Mouse (Mus musculus) frontal cortex, adult 2 months (tissue): ENCODE measurements around the gene Iqck. TPM values are rescaled to one million over a fixed set of nuclear protein-coding genes. Genes with fewer than 3 reads are reported as not detected.

Experiments used
- DNase-seq, 2 experiments: peaks; one replicate each; pipeline ENCODE4 v3.0.0; 2022; ENCODE audit warnings: low spot score in 1 of 2; ENCODE audit errors: extremely low spot score in 1 of 2
- polyA plus RNA-seq: library from polyadenylated mRNA; depleted of rRNA; stranded (reverse); fragments of >200 nt; gene quantifications from 2 replicates; pipeline ENCODE4 v1.2.3, GENCODE M21; 2012

Gene Iqck
- polyA plus RNA-seq, 1 experiment, result 9.1 TPM

DNA sequence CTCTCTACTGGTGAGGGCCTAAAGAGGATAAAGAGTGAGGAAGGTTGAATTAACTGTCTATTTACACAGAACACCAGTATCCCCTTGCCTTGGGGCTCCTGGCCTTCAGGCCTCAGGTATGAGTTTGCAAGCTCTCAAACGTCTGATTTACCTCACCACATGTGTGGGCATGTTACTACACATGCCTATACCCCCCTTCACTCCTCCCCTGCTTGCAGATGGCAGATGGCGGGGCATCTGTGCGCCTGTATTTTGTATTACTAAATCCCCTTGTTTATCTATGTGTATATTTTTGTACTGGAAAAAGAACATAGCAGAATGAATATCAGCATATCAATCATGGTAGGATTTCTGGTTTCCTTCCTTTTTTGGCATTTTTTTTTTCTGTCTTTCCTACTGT, 86.7 kb downstream of the Iqck start:
- DNase-seq, result peak in 1 of 2 experiments; percentile 36

DNA sequence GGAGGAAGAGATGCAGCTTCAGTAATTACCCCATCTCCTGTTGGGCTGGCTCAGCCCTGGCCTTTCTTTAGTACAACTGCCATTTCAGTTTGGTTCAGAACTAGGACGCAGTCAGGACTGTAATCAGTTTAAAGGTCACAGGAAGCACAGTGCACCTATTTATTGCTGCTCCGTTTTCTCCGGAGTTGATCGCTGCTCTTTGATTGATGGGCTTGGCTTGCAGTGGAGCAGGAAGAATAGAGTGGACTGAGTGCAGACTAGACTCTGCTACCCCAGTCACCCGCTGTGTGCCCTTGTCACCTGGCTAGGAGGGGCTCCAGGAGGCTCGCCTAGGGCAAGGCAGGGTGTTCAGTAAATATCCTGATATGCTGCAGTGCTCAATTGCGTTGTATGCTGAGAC, 87.6 kb downstream of the Iqck start:
- DNase-seq, result no peak

DNA sequence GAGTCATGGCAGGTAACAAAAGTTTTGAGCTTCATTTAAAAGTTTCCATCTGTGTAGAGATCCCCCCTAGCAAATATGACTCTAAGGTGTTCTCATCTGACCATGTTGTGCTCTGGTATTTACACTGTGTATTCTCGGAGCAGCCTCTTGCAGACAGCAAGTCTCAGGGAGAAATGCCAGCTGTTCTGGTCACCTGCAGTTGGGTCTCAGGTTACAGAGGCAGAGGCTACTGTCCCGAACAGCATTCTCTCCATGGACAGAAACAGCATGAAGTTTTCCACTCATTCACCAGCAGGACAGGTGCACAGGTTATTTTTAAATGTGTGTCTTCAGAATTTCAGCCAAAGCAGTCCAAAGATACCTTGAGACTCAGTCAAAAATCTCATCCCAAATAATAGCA, 89.3 kb downstream of the Iqck start:
- no peak for DNase-seq

DNA sequence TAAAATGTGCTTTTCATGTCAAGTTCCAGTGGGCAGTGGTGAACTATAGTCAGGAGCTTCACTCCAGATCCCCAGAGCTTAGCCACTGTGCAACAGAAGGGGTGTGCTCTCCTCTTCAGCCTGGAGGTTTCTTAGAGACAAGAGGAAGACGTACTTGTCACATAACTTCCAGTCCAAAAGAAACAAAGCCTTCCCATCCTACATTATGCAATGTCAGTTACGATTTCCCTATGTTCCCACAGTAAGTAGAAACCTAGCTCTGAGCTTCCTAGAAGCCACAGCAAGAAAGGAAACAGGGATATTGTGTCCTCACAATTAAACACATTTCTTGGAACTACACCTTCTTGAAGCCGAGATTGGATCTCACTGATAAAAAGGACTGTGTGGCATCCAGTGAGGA, 91.7 kb downstream of the Iqck start:
- no peak for DNase-seq

DNA sequence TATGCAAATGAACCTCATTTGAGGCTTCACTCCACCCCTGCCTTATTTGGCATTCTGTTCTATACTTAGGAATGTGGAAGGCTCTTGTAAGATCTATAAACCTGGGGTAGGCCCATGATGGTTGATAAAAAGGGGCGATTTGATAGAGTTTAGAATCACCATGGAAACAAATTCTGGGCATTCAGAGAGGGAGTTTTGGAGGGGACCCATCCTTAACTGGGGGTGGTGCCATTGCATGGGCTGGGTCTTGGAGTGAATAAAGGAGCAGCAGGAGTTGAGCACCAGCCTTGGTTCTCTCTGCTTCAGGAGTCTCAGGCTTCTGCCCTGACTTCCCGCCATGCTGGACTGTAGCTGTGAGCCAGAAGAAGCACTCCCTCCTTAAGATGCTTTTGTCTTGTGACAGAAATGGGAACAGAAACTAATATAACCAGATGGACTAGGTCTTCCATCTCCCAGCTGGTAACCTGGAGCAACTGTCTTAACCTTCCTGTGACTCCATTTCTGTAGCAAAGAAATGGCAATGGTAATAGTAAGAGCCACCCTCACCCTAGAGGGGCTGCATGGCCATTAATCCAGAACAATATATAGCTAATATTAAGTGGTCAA, 93.2 kb downstream of the Iqck start:
- DNase-seq, result no peak

DNA sequence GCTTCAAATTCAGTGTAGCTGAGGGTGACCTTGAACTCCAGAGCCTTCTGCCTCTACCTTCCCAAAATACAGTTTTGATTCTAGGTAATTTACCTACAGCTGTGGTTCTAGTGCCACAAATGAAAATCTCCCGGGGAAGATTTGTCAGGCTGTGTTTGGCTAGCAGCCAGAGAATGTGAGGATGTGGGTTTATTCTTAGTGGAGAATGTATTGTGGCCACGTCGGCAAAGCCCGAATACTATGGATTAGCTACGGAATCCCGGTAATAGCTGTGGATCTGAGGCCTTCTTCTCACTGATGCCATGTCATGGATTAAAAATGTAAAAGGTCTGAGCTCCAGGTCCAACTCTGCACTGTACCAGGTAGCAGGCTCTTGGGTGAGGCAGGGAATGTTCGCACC, 94.2 kb downstream of the Iqck start:
- no peak for DNase-seq

DNA sequence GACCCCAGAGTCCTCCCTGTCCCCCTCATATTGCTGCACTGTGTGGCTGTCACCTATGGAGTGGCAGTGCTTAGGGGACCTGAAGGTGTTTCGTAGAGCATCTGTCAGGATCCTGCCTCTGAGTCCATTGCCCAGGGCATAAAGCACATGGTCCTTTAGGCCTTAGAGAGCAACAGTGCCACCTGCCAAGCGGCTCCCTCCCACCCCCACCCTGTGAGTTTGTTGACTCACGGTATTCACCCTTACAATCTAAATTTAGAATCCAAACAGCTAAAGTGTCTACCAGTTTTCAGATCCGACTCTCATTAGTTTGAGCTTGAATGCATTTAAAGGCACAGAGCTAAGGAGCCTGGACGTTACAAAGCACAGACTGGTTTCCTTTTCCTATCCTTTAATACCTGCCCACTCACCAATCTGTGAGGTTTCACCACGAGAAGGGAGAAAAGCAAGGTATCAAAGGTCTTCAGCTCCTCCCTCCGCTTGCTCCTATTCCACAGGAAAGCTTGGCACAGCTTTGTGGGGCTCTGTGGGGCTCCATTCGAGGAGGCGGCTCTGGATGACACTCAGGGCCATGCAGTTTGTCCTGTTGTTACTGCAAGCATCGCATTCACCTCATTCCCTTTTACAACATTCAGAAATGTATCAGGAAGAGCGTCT, 98.2 kb downstream of the Iqck start:
- DNase-seq, result no peak

DNA sequence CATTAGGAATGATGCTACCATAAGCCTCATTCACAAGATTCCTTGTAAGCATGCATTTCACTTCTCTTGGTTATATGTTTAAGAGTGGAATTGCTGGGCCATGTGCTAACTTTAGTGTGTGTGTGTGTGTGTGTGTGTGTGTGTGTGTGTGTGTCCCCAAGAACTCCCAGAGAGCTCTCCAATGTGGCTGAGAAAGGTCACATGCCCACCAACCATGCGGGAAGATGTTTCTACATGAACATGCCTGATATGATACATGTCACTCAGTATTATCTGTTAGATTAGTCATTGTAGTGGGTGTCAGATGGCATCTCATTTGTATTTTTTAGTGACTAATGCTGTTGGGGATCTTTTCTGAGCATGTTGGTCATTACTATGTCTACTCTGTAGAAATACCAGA, 99.4 kb downstream of the Iqck start:
- no peak for DNase-seq

DNA sequence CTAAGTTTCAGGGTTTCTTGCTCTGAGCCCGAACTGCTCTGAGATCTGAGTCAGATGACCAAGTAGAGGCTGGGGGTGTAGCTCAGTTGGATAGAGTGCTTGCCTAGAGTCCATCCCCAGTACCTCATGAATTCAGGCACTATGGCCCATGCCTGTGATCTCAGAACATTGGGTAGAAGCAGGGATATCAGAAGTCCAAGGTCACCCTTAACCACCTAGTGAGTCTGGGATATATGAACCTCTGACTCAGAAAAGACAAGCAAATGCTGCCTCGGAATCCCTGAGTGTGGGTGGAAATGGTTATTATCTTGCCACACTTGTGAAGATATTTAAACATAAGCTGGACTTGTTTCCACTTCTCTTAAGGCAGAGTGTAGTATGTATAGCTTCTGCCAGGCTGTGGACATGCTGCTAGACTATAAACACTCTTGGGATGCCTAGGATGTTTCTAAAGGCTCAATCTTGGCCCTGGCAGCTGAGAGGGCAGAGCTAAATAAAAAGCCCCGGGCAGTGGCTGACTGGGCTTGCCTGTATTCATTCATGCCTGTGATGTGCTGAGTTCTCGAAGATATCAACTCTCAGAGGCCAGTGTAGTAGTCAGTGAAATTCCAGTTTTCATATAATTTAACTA, 101.2 kb downstream of the Iqck start:
- DNase-seq, result no peak

DNA sequence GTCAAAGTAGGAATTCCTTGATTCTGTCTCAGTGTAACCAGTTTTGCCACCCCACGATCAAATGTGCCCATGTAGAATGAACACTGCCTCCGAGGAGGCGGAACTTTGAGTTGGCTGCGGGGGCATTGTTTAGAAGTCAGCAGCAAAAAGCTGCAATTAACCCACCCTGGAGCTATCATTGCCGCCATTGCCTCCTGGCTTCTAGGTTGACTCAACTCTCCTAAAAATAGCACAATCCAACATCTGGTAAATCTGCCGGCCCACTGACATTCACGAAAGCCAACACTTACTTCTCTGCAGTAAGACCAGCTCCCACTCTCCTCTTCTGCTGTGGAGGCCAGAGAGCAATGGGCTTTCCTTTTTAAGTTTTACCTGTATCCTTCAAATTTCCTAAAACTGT, 103.7 kb downstream of the Iqck start:
- DNase-seq, result no peak

DNA sequence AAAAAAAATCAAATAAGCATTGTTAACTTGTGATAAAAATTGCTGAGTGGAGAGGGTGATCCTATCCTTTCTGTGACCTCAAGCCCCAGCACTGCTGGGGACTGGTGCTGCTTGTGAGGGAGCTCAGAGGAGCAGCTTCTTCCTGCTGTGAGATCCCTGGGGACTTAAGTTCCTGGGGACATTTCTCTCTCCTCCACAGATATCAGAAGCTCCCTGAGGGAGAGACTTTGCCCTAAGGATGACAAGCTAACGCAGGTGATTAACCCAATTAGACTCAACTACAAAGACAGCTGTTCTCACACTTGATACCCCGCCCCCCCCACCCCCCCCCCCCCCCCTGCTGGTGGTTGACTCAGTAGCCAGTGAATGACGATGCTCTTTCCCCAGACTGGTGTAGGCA, 109.2 kb downstream of the Iqck start:
- no peak for DNase-seq

DNA sequence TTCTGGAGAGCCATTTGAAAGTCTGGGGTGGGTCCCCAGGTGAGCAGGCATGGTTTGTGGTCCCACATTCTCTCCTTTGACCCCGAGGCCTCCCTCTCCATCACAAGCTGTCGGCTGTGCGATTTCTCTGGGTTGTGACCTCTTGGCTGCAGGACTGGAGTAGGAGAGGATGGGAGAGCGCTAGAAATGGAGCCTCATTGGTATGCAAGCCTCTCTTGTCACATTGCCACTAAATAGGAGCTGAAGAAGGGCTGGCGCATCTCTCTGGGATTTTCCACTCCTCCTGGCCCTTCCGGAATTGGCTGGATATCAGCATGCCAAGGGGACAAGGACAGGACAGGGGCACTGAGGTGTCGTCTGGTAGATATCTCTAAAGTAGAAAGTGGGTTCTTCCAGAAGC, 109.6 kb downstream of the Iqck start:
- DNase-seq, result no peak

DNA sequence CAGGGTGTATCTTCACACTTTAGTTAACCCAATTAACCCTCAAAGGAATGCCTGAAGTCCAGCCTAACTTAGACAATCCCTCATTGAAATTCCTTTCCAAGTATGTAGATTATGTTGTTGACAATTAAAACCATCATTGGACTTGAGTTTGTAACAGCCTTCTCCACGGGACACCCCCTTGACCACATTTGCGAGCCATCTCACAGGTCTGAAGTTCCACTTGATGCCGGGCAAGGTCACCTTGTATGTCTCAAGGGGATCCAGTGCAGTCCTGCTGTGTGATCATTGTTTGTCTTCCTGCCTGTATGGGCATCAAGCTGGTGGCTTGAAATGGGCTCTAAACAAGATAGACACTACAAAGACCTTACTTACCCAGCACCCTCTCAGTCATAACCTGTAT, 113.3 kb downstream of the Iqck start:
- DNase-seq, result no peak

DNA sequence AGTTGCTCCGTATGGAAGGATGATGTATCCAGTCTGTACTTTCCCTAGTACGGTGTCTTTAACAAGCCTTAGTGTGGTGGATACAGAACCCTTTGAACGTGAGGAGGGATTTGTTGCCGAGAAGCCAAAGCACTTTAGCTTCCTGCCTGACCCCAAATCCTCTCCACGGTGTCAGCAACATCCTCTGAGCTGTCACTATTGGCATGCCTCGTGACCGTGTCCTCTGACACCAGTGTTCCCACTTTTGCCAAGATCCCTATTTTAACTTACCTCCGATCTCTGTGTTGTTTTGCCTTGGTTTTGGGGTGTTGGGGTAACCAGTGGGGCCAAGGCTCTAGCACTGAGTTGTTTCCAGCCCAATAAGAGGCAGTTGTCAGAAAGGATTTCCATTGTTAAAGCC, 115.9 kb downstream of the Iqck start:
- no peak for DNase-seq

DNA sequence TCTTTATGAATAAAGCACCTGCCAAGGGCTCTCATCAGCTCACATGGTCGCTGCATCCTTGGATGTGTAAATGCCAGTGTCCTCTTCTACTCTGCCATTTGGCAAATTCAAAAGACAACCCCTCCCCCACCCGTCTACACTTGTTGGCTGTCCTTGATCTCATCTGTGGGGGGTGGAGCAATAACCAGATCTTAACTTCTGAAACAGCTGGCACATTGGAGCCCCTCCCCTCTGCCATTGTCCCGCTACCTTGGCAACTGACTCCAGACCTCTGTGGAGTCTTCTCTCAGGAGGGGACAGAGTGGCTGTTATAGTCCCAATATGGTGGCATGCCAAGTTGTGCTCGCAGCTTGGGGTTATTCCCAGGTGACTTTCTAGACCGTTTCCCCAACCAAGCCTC, 116.8 kb downstream of the Iqck start:
- no peak for DNase-seq

DNA sequence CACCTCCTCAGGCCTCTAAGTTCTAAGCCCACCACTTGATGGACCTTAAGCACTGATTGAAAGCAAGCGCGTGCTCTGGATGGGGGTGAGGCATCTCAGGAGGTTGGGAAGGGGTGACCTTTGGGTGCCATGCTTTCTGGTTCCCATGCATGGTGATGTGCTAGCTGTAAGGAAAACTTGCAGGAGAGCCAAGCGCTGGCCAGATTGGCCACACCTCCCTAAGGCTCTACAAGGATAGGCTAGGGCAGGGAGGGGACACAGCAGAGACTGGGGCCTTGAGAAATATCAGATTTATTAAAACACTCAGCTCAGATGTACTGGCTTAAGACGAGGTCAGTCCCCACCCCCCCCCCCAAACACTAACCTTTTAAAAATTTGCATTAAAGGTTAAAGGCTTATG, 117.8 kb downstream of the Iqck start:
- no peak for DNase-seq

DNA sequence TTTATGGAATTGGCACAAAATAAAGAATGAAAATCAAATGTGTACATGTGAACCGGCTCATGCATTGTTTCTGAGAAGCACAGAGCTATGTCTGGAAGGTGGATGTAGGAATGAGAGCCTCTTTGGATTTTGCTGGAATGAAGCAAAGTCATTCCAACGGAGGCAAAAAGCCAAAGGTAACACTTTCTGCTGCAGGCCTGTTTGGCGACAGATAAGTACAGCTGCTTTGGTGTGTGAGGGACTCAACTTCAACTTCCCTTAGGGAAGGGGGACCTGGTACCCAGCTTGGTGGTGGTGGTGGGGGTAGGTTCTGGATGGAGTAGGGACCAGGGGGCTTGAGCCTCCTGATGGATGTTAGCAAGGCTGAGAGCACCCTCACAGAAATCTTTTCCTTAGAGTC, 120.3 kb downstream of the Iqck start:
- no peak for DNase-seq

DNA sequence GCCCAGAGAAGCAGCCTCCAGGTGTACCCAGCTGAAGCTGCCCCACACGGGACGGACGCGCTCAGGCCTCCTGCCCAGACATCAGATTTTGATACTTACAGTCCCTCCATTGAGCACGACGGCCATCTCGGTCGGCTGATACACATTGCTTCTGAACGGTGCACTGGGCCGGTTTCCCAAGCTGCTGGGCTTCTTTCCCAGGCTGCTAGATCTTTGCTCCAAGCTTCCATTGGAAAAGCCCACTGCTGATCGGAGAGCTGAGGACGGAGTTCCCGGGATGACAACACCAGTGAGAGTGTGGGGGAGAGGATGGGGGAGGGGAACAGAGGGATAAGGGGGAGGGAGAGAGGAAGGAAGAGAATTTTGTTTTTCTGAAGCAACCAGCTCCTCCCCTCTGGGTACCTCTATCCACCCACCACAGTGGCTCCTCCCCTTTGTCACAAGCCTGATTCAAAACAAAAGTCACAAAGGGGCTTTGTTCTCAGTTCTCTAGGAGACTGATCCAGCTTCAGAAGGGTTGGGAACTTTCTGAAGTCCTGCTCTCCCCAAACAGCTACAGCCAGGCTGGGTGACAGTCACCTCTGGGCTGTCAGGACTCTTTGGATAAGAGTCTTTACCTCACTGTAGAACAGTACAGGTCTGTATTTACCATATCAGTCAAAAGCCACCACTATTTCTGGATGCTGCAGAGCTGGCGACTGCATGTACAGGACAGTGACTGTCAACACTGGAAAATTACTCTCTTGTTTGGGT, 121.0 kb downstream of the Iqck start:
- peak in 1 of 2 experiments; percentile 69 for DNase-seq

DNA sequence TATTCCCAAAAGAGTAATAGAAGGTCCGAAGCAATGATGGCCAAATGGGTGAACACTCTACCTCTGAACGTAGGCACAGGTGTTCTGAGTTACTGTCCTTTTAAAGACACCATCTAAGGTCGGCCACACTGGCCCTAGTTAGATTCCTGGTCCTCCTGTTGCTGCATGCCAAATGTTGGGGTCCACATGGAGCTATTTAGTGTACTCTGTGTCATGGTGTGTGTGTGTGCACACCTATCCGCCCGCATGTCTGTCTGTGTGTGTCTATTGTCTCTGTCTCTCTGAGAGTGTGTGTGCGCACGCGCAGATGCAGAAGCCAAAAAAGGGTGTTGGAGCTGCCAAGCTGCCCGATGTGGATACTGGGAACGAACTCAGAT, 121.6 kb downstream of the Iqck start:
- no peak for DNase-seq

DNA sequence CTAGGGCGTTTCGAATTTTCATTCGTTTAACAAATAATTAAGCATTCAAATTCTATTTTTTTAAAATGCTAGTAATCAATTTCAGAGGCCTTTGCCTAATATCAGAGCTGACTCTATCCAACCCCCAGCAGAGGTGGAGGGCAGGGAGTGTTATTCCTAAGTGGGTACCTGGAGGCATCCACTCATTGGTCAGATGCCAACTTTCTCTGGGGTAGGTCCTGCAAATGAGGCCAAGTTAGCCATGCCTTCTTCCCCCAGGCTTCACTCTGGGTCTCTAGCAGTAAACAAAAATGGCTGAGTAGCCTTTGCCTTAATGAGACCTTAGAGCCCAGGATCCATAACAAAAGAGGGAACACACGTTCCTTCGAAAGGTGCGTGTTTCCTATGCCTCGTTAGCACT, 123.6 kb downstream of the Iqck start:
- DNase-seq, result no peak

DNA sequence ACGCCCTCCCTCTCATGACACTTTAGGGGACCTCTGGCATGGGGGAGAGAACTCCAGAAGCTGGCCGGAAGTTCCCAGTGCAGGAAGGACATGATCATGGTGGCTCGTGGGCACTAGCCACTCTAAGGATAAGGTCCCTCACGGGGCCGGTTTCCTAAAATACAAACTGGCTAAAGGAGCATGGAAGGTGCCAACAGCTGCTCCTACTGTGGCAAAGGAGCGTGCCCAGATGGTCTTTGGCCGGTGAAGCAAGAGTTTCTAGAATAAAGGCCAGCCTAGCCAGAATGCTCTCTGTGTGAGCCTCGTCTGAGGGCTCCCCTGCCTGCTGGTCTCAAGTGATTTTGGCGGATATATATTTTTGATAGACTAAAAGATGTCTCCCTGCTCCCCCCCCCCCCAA, 124.2 kb downstream of the Iqck start:
- DNase-seq, result no peak

DNA sequence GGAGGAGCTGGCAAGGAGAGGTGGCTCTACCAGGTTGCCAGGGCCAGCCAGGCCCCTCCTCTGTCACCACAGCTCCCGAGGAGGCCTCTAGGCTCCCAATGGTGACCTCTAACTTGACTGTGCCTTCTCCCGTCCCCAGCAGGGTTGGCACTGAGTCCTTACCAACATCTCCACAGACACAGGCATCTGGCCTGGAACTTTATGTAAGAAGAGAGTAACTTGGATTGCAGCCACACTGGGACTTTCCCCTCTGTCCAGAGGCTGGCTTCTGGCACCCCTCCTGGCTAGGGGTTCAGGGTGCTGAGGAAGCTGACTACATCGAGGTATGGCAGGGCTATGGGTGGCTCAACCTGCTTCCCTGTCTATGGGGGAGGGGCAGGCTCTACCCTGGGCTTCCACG, 125.8 kb downstream of the Iqck start:
- DNase-seq, result no peak
